Mouse (Mus musculus) neural tube, embryonic 11.5 days (tissue): ENCODE measurements around the gene Pdcd7. TPM values are rescaled to one million over a fixed set of nuclear protein-coding genes. Genes with fewer than 3 reads are reported as not detected.

Experiments
- ATAC-seq: fragments of 200-750 bp; cut with Nextera tagmentation; 2 replicates; pipeline ENCODE4 v1.8.0; 2017; ENCODE audit warnings: moderate number of reproducible peaks, mild to moderate bottlenecking, moderate TSS enrichment, moderate library complexity; ENCODE audit not compliant: insufficient read depth, low FRiP score, low TSS enrichment
- DNase-seq: peaks from one replicate; pipeline ENCODE4 v3.0.0-alpha.2; 2015; ENCODE audit warnings: low spot score
- H3K27ac ChIP-seq: fragments of 300-500 bp; sonication (generic); 2 replicates; pipeline ENCODE4 v1.5.1; 2014; ENCODE audit warnings: low read depth, mild to moderate bottlenecking, low read length
- H3K27me3 ChIP-seq: fragments of 300-500 bp; sonication (generic); 2 replicates; pipeline ENCODE4 v1.6.1; 2014; ENCODE audit warnings: mild to moderate bottlenecking, low read length, mixed read lengths; ENCODE audit not compliant: control insufficient read depth, insufficient read depth
- H3K36me3 ChIP-seq: fragments of 300-500 bp; sonication (generic); 2 replicates; pipeline ENCODE4 v1.6.1; 2014; ENCODE audit warnings: mild to moderate bottlenecking, low read length, moderate library complexity, mixed read lengths; ENCODE audit not compliant: control insufficient read depth, insufficient read depth
- H3K4me1 ChIP-seq: fragments of 300-500 bp; sonication (generic); 2 replicates; pipeline ENCODE4 v1.6.1; 2014; ENCODE audit warnings: low read length, mixed read lengths; ENCODE audit not compliant: control insufficient read depth, insufficient read depth
- H3K4me2 ChIP-seq: fragments of 300-500 bp; sonication (generic); 2 replicates; pipeline ENCODE4 v1.6.1; 2014; ENCODE audit warnings: low read depth, mild to moderate bottlenecking, moderate library complexity
- H3K4me3 ChIP-seq: fragments of 300-500 bp; sonication (generic); 2 replicates; pipeline ENCODE4 v1.5.1; 2014; ENCODE audit warnings: low read depth, low read length
- H3K9ac ChIP-seq: fragments of 300-500 bp; sonication (generic); 2 replicates; pipeline ENCODE4 v1.6.1; 2014; ENCODE audit warnings: mild to moderate bottlenecking, low read length
- H3K9me3 ChIP-seq: fragments of 300-500 bp; sonication (generic); 2 replicates; pipeline ENCODE4 v1.6.1; 2016; ENCODE audit warnings: low read length; ENCODE audit not compliant: control insufficient read depth
- WGBS: fragments of 180-500 bp; shearing (Covaris S2); extraction: QIAGEN DNeasy Blood & Tissue Kit; methylation state at CpG from one replicate; pipeline ENCODE4 v1.1.7; 2014; 5-methylcytosine and 5-hydroxymethylcytosine counted together
- polyA plus RNA-seq: library from polyadenylated mRNA; unstranded; fragments of >200 nt; fragmentation: Nextera tagmentation; extraction: Ambion mirVana; gene quantifications from 2 replicates; pipeline ENCODE4 v1.2.1, GENCODE M21; 2014

Gene Pdcd7
- polyA plus RNA-seq, 1 experiment from 2014 or later = 14.3 TPM

- DNase-seq (peak; percentile 66), ATAC-seq (peak; percentile 50)
- H3K9me3 ChIP-seq = no peaks in the 10 kb centered on the region
- peak overlapping the region; percentile 99 for H3K4me3 ChIP-seq
- peak overlapping the region; percentile 91 for H3K27ac ChIP-seq
- H3K9ac ChIP-seq = peak overlapping the region; percentile 93
- peaks cover 11% of the 10 kb centered on the region for H3K4me1 ChIP-seq
- peak overlapping the region; percentile 92 for H3K4me2 ChIP-seq
- no peaks in the 10 kb centered on the region for H3K36me3 ChIP-seq
- no peaks in the 10 kb centered on the region for H3K27me3 ChIP-seq
- under 1% methylated on average over 70 of the region's 77 CpGs for WGBS
These were observed 690 bp downstream of the Pdcd7 start for GRCm38 (mm10) chr9:65346476-65347111.

GRCm38 (mm10) chr9:65347112-65347850 lies 1.4 kb downstream of the Pdcd7 start:
- H3K27me3 ChIP-seq = no peaks in the 10 kb centered on the region
- H3K4me3 ChIP-seq = peak overlapping the region; percentile 99
- ATAC-seq = no peak
- no peak overlapping the region for H3K27ac ChIP-seq
- H3K36me3 ChIP-seq = no peaks in the 10 kb centered on the region
- no peak for DNase-seq
- 50% methylated on average over 8 of the region's 8 CpGs for WGBS
- no peaks in the 10 kb centered on the region for H3K9me3 ChIP-seq
- H3K4me2 ChIP-seq = peak overlapping the region; percentile 92
- peaks cover 11% of the 10 kb centered on the region for H3K4me1 ChIP-seq
- H3K9ac ChIP-seq = peak overlapping the region; percentile 93

- Histone ChIP-seq H3K27ac (no peak overlapping the region), H3K9me3 (no peaks in the 10 kb centered on the region), H3K9ac (no peak overlapping the region), H3K4me2 (no peak overlapping the region), H3K4me1 (no peaks in the 10 kb centered on the region), H3K27me3 (no peaks in the 10 kb centered on the region), H3K36me3 (peaks cover 2% of the 10 kb centered on the region; the same call in 1 of the 2 replicates), H3K4me3 (no peak overlapping the region)
- DNase-seq = no peak
- WGBS = 88% methylated on average over 5 of the region's 5 CpGs
- no peak for ATAC-seq
These were observed 7.3 kb downstream of the Pdcd7 start for GRCm38 (mm10) chr9:65353251-65353650.

- no peaks in the 10 kb centered on the region for H3K4me1 ChIP-seq
- H3K36me3 ChIP-seq = peaks cover 9% of the 10 kb centered on the region
- H3K9me3 ChIP-seq = no peaks in the 10 kb centered on the region
- 88% methylated on average over 7 of the region's 7 CpGs for WGBS
- ATAC-seq = no peak
- no peak overlapping the region for H3K4me2 ChIP-seq
- H3K9ac ChIP-seq = no peak overlapping the region
- H3K4me3 ChIP-seq = no peak overlapping the region
- H3K27ac ChIP-seq = no peak overlapping the region
- no peak for DNase-seq
- no peaks in the 10 kb centered on the region for H3K27me3 ChIP-seq
These were observed 10.7 kb downstream of the Pdcd7 start for GRCm38 (mm10) chr9:65356561-65356960.

GRCm38 (mm10) chr9:65356971-65357370 lies 11.1 kb downstream of the Pdcd7 start:
- no peak for ATAC-seq
- H3K9ac ChIP-seq = no peak overlapping the region
- H3K27ac ChIP-seq = no peak overlapping the region
- no peak overlapping the region for H3K4me2 ChIP-seq
- no peaks in the 10 kb centered on the region for H3K9me3 ChIP-seq
- DNase-seq = no peak
- H3K36me3 ChIP-seq = peaks cover 9% of the 10 kb centered on the region
- no peaks in the 10 kb centered on the region for H3K4me1 ChIP-seq
- WGBS = 92% methylated on average over 2 of the region's 2 CpGs
- no peaks in the 10 kb centered on the region for H3K27me3 ChIP-seq
- no peak overlapping the region for H3K4me3 ChIP-seq

GRCm38 (mm10) chr9:65358956-65359480 lies 13.1 kb downstream of the Pdcd7 start:
- Histone ChIP-seq H3K9ac (no peak overlapping the region), H3K36me3 (peaks cover 9% of the 10 kb centered on the region), H3K27me3 (no peaks in the 10 kb centered on the region), H3K4me1 (0 out of 2 replicates have a peak, but pooled peaks cover 2% of the 10 kb centered on the region), H3K4me2 (no peak overlapping the region), H3K9me3 (no peaks in the 10 kb centered on the region), H3K27ac (no peak overlapping the region), H3K4me3 (no peak overlapping the region)
- 98% methylated on average over 1 of the region's 1 CpGs for WGBS
- ATAC-seq (no peak), DNase-seq (no peak)

- no peaks in the 10 kb centered on the region for H3K27me3 ChIP-seq
- H3K9me3 ChIP-seq = no peaks in the 10 kb centered on the region
- H3K9ac ChIP-seq = no peak within 1 kb of the TSS
- peaks cover 9% of the 10 kb centered on the region for H3K36me3 ChIP-seq
- H3K4me3 ChIP-seq = no peak within 1 kb of the TSS
- 93% methylated on average over 16 of the region's 16 CpGs for WGBS
- H3K4me2 ChIP-seq = no peak within 1 kb of the TSS
- H3K27ac ChIP-seq = no peak within 1 kb of the TSS
- no peak for DNase-seq
- 0 out of 2 replicates have a peak, but pooled peaks cover 2% of the 10 kb centered on the region for H3K4me1 ChIP-seq
- no peak for ATAC-seq
These were observed 14.9 kb downstream of the Pdcd7 start, which contains the start of gene Ubap1l for GRCm38 (mm10) chr9:65360641-65361448. Gene Ubap1l (plus strand): TSS chr9:65361041.

GRCm38 (mm10) chr9:65363684-65364083 lies 17.8 kb downstream of the Pdcd7 start:
- no peak overlapping the region for H3K4me3 ChIP-seq
- no peak overlapping the region for H3K27ac ChIP-seq
- H3K4me2 ChIP-seq = no peak overlapping the region
- H3K9me3 ChIP-seq = no peaks in the 10 kb centered on the region
- H3K9ac ChIP-seq = no peak overlapping the region
- WGBS = 66% methylated on average over 9 of the region's 9 CpGs
- 0 out of 2 replicates have a peak, but pooled peaks cover 2% of the 10 kb centered on the region for H3K4me1 ChIP-seq
- ATAC-seq (no peak), DNase-seq (peak; percentile 42)
- no peaks in the 10 kb centered on the region for H3K27me3 ChIP-seq
- peaks cover 4% of the 10 kb centered on the region; the same call in 1 of the 2 replicates for H3K36me3 ChIP-seq
